Mouse (Mus musculus) kidney, postnatal 0 days (tissue): ENCODE data around the gene Nploc4. TPM values are rescaled to one million over a fixed set of nuclear protein-coding genes. Genes with fewer than 3 reads are reported as not detected.

Source experiments
- ATAC-seq: fragments of 200-750 bp; cut with Nextera tagmentation; replicated peaks from 2 replicates; pipeline ENCODE4 v1.8.0; 2017; ENCODE audit warnings: low read depth, moderate number of reproducible peaks, moderate TSS enrichment, moderate library complexity; ENCODE audit not compliant: low FRiP score
- DNase-seq: peaks from one replicate; pipeline ENCODE4 v3.0.0-alpha.2; 2016; ENCODE audit warnings: low spot score
- H3K27ac ChIP-seq: fragments of 300-500 bp; sonication (generic); 2 replicates; pipeline ENCODE4 v1.5.1; 2014; ENCODE audit warnings: mild to moderate bottlenecking
- H3K27me3 ChIP-seq: fragments of 300-500 bp; sonication (generic); 2 replicates; pipeline ENCODE4 v1.6.1; 2014; ENCODE audit warnings: low read length, mixed read lengths; ENCODE audit not compliant: insufficient read depth
- H3K36me3 ChIP-seq: fragments of 300-500 bp; sonication (generic); 2 replicates; pipeline ENCODE4 v1.6.1; 2014; ENCODE audit warnings: low read length, mixed read lengths; ENCODE audit not compliant: insufficient read depth
- H3K4me1 ChIP-seq: fragments of 300-500 bp; sonication (generic); replicated peaks from 2 replicates; pipeline ENCODE4 v1.6.1; 2014; ENCODE audit warnings: antibody characterized with exemption, low read length, mixed read lengths; ENCODE audit not compliant: insufficient read depth
- H3K4me2 ChIP-seq: fragments of 300-500 bp; sonication (generic); 2 replicates; pipeline ENCODE4 v1.6.1; 2014; ENCODE audit warnings: mild to moderate bottlenecking, low read length, moderate library complexity, mixed read lengths
- H3K4me3 ChIP-seq: fragments of 300-500 bp; sonication (generic); replicated peaks from 2 replicates; pipeline ENCODE4 v1.5.1; 2014; ENCODE audit warnings: low read depth, low read length
- H3K9ac ChIP-seq: fragments of 300-500 bp; sonication (generic); 2 replicates; pipeline ENCODE4 v1.6.1; 2014; ENCODE audit warnings: low read depth, low read length
- H3K9me3 ChIP-seq: fragments of 300-500 bp; sonication (generic); replicated peaks from 2 replicates; pipeline ENCODE4 v1.6.1; 2016; ENCODE audit warnings: low read length, inconsistent platforms, mixed read lengths
- CTCF ChIP-seq: IDR thresholded peaks from 2 replicates; pipeline ENCODE4 v1.5.1; 2016; ENCODE audit warnings: antibody characterized with exemption, low read depth, mild to moderate bottlenecking, moderate library complexity
- WGBS: fragments of 180-500 bp; shearing (Covaris S2); extraction: QIAGEN DNeasy Blood & Tissue Kit; methylation state at CpG from one replicate; pipeline ENCODE4 v1.1.7; 2014; 5-methylcytosine and 5-hydroxymethylcytosine counted together
- microRNA-seq: library from miRNA; unstranded; fragments of <30 nt; microRNA quantifications from one replicate; pipeline ENCODE4, GENCODE M21; 2016
- polyA plus RNA-seq: library from polyadenylated mRNA; unstranded; fragments of >200 nt; fragmentation: Nextera tagmentation; extraction: Ambion mirVana; gene quantifications from 2 replicates; pipeline ENCODE4 v1.2.1, GENCODE M21; 2015

Nploc4 gene
- polyA plus RNA-seq, 1 experiment from 2014 or later: 23.3 TPM

GRCm38 (mm10) chr11:120341661-120342060 is 95.8 kb downstream of the Nploc4 start:
- no peak overlapping the region for H3K4me2 ChIP-seq
- H3K27me3 ChIP-seq: no peaks in the 10 kb centered on the region
- 96% methylated on average over 4 of the region's 4 CpGs for WGBS
- no peak overlapping the region for H3K9ac ChIP-seq
- TF ChIP-seq CTCF: no peak
- H3K4me1 ChIP-seq: peaks cover 4% of the 10 kb centered on the region; the same call in 1 of the 2 replicates
- H3K4me3 ChIP-seq: no peak overlapping the region
- DNase-seq (no peak), ATAC-seq (no peak)
- H3K9me3 ChIP-seq: no peaks in the 10 kb centered on the region
- no peak overlapping the region for H3K27ac ChIP-seq
- H3K36me3 ChIP-seq: peaks cover 7% of the 10 kb centered on the region

DNA sequence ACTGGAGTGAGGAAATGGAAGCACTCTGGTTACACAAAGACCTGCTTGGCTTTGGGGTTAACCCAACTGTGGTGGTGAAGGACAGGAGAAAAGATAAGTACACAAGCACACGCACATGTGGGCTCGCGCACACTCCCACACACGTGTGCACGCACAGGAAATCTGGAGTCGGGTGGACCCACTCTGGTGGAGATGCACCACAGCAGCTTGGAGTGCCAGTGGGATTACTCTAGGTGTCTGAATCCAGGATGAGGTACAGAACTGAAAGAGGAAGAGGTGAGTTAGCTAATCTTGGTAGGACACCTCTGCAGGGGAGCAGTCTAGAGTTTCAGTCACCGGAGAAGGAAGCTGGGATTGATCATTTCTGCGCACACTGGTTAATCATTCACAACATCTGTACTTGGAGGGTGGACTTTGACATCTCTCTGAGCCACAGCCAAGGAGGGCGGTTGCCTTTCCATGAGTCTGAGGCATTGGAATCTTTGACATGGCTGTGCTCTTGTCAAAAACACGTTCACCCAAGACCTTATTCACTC is 97.5 kb downstream of the Nploc4 start:
- DNase-seq (peak; percentile 66), ATAC-seq (peak; percentile 74)
- no peak overlapping the region for H3K9ac ChIP-seq
- no peak overlapping the region for H3K4me3 ChIP-seq
- H3K9me3 ChIP-seq: no peaks in the 10 kb centered on the region
- peak overlapping the region; percentile 70 for H3K27ac ChIP-seq
- no peaks in the 10 kb centered on the region for H3K4me1 ChIP-seq
- TF ChIP-seq CTCF: no peak
- peaks cover 2% of the 10 kb centered on the region for H3K36me3 ChIP-seq
- no peaks in the 10 kb centered on the region for H3K27me3 ChIP-seq
- no peak overlapping the region for H3K4me2 ChIP-seq
- 67% methylated on average over 10 of the region's 10 CpGs for WGBS

DNA sequence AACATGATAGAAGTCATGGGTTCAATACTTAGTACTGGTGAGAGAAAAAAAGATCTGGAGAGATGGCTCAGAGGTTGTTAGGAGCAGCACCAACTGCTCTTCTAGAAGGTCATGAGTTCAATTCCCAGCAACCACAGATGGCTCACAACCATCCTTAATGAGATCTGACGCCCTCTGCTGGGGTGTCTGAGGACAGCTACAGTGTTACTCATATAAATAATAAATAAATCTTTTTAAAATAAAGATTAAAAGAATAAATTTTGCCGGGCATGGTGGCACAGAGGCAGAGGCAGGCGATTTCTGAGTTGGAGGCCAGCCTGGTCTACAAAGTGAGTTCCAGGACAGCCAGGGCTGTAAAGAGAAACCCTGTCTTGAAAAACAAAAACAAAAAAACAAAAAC is 98.7 kb downstream of the Nploc4 start:
- H3K4me2 ChIP-seq: no peak overlapping the region
- H3K27me3 ChIP-seq: no peaks in the 10 kb centered on the region
- no peak for DNase-seq
- 76% methylated on average over 3 of the region's 3 CpGs for WGBS
- H3K9me3 ChIP-seq: no peaks in the 10 kb centered on the region
- no peak overlapping the region for H3K4me3 ChIP-seq
- ATAC-seq: no peak
- no peaks in the 10 kb centered on the region for H3K4me1 ChIP-seq
- no peak overlapping the region for H3K27ac ChIP-seq
- H3K9ac ChIP-seq: no peak overlapping the region
- TF ChIP-seq CTCF: 0 out of 2 replicates have a peak, but pooled peaks have one; percentile 10
- H3K36me3 ChIP-seq: no peaks in the 10 kb centered on the region

- Histone ChIP-seq H3K4me1 (no peaks in the 10 kb centered on the region), H3K9me3 (no peaks in the 10 kb centered on the region), H3K9ac (no peak overlapping the region), H3K36me3 (no peaks in the 10 kb centered on the region), H3K4me2 (no peak overlapping the region), H3K27me3 (no peaks in the 10 kb centered on the region), H3K4me3 (no peak overlapping the region), H3K27ac (no peak overlapping the region)
- ATAC-seq: no peak
- DNase-seq: no peak
- WGBS: 44% methylated on average over 2 of the region's 2 CpGs
- no peak for TF ChIP-seq CTCF
Measured at GRCm38 (mm10) chr11:120337447-120337846, 100.1 kb downstream of the Nploc4 start.

GRCm38 (mm10) chr11:120335431-120336021 is 102.0 kb downstream of the Nploc4 start:
- Histone ChIP-seq H3K4me3 (no peak overlapping the region), H3K27me3 (no peaks in the 10 kb centered on the region), H3K9me3 (no peaks in the 10 kb centered on the region), H3K36me3 (no peaks in the 10 kb centered on the region), H3K4me1 (no peaks in the 10 kb centered on the region), H3K9ac (no peak overlapping the region), H3K27ac (no peak overlapping the region), H3K4me2 (no peak overlapping the region)
- no peak for TF ChIP-seq CTCF
- DNase-seq (no peak), ATAC-seq (no peak)
- WGBS: 81% methylated on average over 6 of the region's 6 CpGs

Small RNA genes within 50 kb of the gene (microRNA-seq; reads per million reads assigned to microRNA genes)
- gene Gm23419 (not detected), gene Mir6935 (0.60 reads per million)

Other genes with a start within 250 kb of the Nploc4 start
- 8.2 and 8.6 TPM in 2 replicates for gene Bahcc1, start 204.8 kb downstream of the Nploc4 start, polyA plus RNA-seq
- gene Actg1, start 89.2 kb downstream of the Nploc4 start, polyA plus RNA-seq: 2,251 and 2,404 TPM in 2 replicates
- gene Fscn2, start 76.2 kb downstream of the Nploc4 start, polyA plus RNA-seq: 1.3 and 1.5 TPM in 2 replicates
- 21.9 and 26.6 TPM in 2 replicates for gene Faap100, start 58.9 kb downstream of the Nploc4 start, polyA plus RNA-seq
- gene Tspan10, start 4.9 kb upstream of the Nploc4 start, polyA plus RNA-seq: not detected in 2 replicates
- gene Pde6g, start 15.8 kb upstream of the Nploc4 start, polyA plus RNA-seq: 0.17 and 0.36 TPM in 2 replicates
- gene Oxld1, start 20.4 kb upstream of the Nploc4 start, polyA plus RNA-seq: 24.3 and 30.3 TPM in 2 replicates
- 26.3 and 29.5 TPM in 2 replicates for gene Ccdc137, start 20.4 kb upstream of the Nploc4 start, polyA plus RNA-seq
- gene Arl16, start 29.9 kb upstream of the Nploc4 start, polyA plus RNA-seq: 32.7 and 35.1 TPM in 2 replicates
- 218 and 224 TPM in 2 replicates for gene Mrpl12, start 46.9 kb upstream of the Nploc4 start, polyA plus RNA-seq
- gene Slc25a10, start 54.1 kb upstream of the Nploc4 start, polyA plus RNA-seq: 121 and 132 TPM in 2 replicates
- gene Gcgr, start 93.0 kb upstream of the Nploc4 start, polyA plus RNA-seq: 6.6 and 7.0 TPM in 2 replicates
- 218 and 227 TPM in 2 replicates for gene Mcrip1, start 112.0 kb upstream of the Nploc4 start, polyA plus RNA-seq
- gene Ppp1r27, start 113.4 kb upstream of the Nploc4 start, polyA plus RNA-seq: 0.30 TPM in 1 of 2 replicates, not detected in the other
- 635 and 676 TPM in 2 replicates for gene P4hb, start 135.5 kb upstream of the Nploc4 start, polyA plus RNA-seq
- 444 and 506 TPM in 2 replicates for gene Arhgdia, start 143.9 kb upstream of the Nploc4 start, polyA plus RNA-seq
- 341 and 361 TPM in 2 replicates for gene Alyref, start 160.7 kb upstream of the Nploc4 start, polyA plus RNA-seq
- 159 and 168 TPM in 2 replicates for gene Anapc11, start 160.7 kb upstream of the Nploc4 start, polyA plus RNA-seq
- gene Npb, start 170.8 kb upstream of the Nploc4 start, polyA plus RNA-seq: 48.0 and 51.4 TPM in 2 replicates
- 116 and 118 TPM in 2 replicates for gene Pcyt2, start 180.2 kb upstream of the Nploc4 start, polyA plus RNA-seq
- gene Sirt7, start 187.5 kb upstream of the Nploc4 start, polyA plus RNA-seq: 38.8 and 41.6 TPM in 2 replicates
- 26.5 and 27.4 TPM in 2 replicates for gene Mafg, start 195.9 kb upstream of the Nploc4 start, polyA plus RNA-seq
- 12.2 and 13.9 TPM in 2 replicates for gene Pycr1, start 206.1 kb upstream of the Nploc4 start, polyA plus RNA-seq
- gene Myadml2, start 210.4 kb upstream of the Nploc4 start, polyA plus RNA-seq: 0.24 and 0.28 TPM in 2 replicates
- gene Notum, start 223.5 kb upstream of the Nploc4 start, polyA plus RNA-seq: 5.3 and 7.4 TPM in 2 replicates
- gene Aspscr1, start 235.3 kb upstream of the Nploc4 start, polyA plus RNA-seq: 122 TPM in 2 replicates